In genomic region chr6:34511410-34511809, GRCm38 (mm10) we compare ENCODE assay signal across 9 mouse cellular contexts. TPM values are rescaled to one million over a fixed set of nuclear protein-coding genes. Genes with fewer than 3 reads are reported as not detected.
DNase-seq lines count a peak whose midpoint lies in the region; ATAC-seq and TF ChIP-seq lines count a peak whose summit lies in the region.
"Had no signal": no experiment of that assay in that cellular context is flagged by ENCODE, and none has a peak within 500 bp of the region (broad histone marks: within the 10 kb centered on the region; RNA-seq: fewer than 3 reads in every experiment).

No protein-coding gene starts in this region.

- H3K9me3 ChIP-seq in hindbrain, embryonic 15.5 days, result no peaks in the 10 kb centered on the region
- H3K9me3 ChIP-seq in midbrain, embryonic 12.5 days, result no peaks in the 10 kb centered on the region
- H3K9me3 ChIP-seq: megakaryocyte, embryonic 14.5 days had no signal

- H3K4me1 ChIP-seq in cortical plate, adult 2 months (ENCODE audit: control insufficient read depth, insufficient read depth, low read length), result no peaks in the 10 kb centered on the region
- 0 out of 2 replicates have a peak, but pooled peaks cover 6% of the 10 kb centered on the region for H3K4me1 ChIP-seq in hindbrain, embryonic 15.5 days (replicated peaks)
- H3K4me1 ChIP-seq in midbrain, embryonic 12.5 days, result no peaks in the 10 kb centered on the region

- peak; percentile 93 for ATAC-seq in hindbrain, embryonic 15.5 days (ENCODE audit: low FRiP score, low read depth)
- ATAC-seq in midbrain, embryonic 12.5 days (ENCODE audit: low FRiP score, low read depth), result 0 out of 2 replicates have a peak, but pooled peaks have one; percentile 27

- no peak overlapping the region for H3K4me3 ChIP-seq in cortical plate, adult 2 months (ENCODE audit: insufficient read depth, low read length)
- H3K4me3 ChIP-seq in hindbrain, embryonic 15.5 days, result no peak overlapping the region
- H3K4me3 ChIP-seq in midbrain, embryonic 12.5 days, result no peak overlapping the region
- H3K4me3 ChIP-seq: megakaryocyte, embryonic 14.5 days had no signal

- H3K27ac ChIP-seq in cortical plate, adult 2 months (ENCODE audit: insufficient read depth, low read length), result no peak overlapping the region
- no peak overlapping the region for H3K27ac ChIP-seq in hindbrain, embryonic 15.5 days (replicated peaks)
- H3K27ac ChIP-seq in midbrain, embryonic 12.5 days (replicated peaks), result no peak overlapping the region

- H3K9ac ChIP-seq in hindbrain, embryonic 15.5 days, result no peak overlapping the region
- no peak overlapping the region for H3K9ac ChIP-seq in midbrain, embryonic 12.5 days (replicated peaks)

- peak; percentile 36 for TF ChIP-seq CTCF in cortical plate, adult 2 months (IDR thresholded peaks at IDR 0.05; ENCODE audit: extremely low read depth, insufficient read depth, low read length)

- no peaks in the 10 kb centered on the region for H3K27me3 ChIP-seq in hindbrain, embryonic 15.5 days
- no peaks in the 10 kb centered on the region for H3K27me3 ChIP-seq in midbrain, embryonic 12.5 days

- H3K4me2 ChIP-seq in hindbrain, embryonic 15.5 days, result no peak overlapping the region
- no peak overlapping the region for H3K4me2 ChIP-seq in midbrain, embryonic 12.5 days (replicated peaks)

- peak; percentile 42 to 69 for DNase-seq in cerebellum, postnatal 10 days
- no peak for DNase-seq in cerebellum, adult 9-11 months
- DNase-seq in 3T3-L1 (ENCODE audit: low read depth, low spot score), result peak; percentile 96
- DNase-seq in spleen, postnatal 10 days (ENCODE audit: low spot score in 2 of 2), result no peak
- no peak for DNase-seq in urinary bladder, postnatal 14 days (ENCODE audit: low spot score)

- 58% methylated on average over 2 of the region's 2 CpGs for WGBS in hindbrain, embryonic 15.5 days
- WGBS in midbrain, embryonic 12.5 days, result 58% methylated on average over 2 of the region's 2 CpGs

- H3K36me3 ChIP-seq in hindbrain, embryonic 15.5 days, result no peaks in the 10 kb centered on the region
- peaks cover 4% of the 10 kb centered on the region; the same call in 1 of the 2 replicates for H3K36me3 ChIP-seq in midbrain, embryonic 12.5 days

- no peak for TF ChIP-seq POLR2A in cortical plate, adult 2 months (IDR thresholded peaks at IDR 0.05; ENCODE audit: extremely low read depth, insufficient read depth, low read length)

RNA-seq across cellular contexts. Expression of gene Bpgm, which starts 35.4 kb away (rescaled TPM):
- polyA plus RNA-seq in cortical plate, adult 2 months (2012; rRNA removed), result 91.0 and 91.1 TPM in 2 replicates
- polyA plus RNA-seq in hindbrain, embryonic 15.5 days (2015; fragmentation: Nextera tagmentation; extraction: Ambion mirVana), result 84.8 and 92.6 TPM in 2 replicates
- polyA plus RNA-seq in midbrain, embryonic 12.5 days (2016; fragmentation: Nextera tagmentation; extraction: Ambion mirVana), result 76.6 and 76.8 TPM in 2 replicates

Comparison
In these comparisons a context has a peak if more than half of its experiments do, and no peak if none do; other contexts are left out.
1. DNase-seq: peak in cerebellum, postnatal 10 days (2 of 2) and 3T3-L1 (single experiment); none in cerebellum, adult 9-11 months (single experiment), spleen, postnatal 10 days (0 of 2) and urinary bladder, postnatal 14 days (single experiment).